In genomic region chr17:34027656-34028223, GRCm38 (mm10) we compare ENCODE assay signal across 8 mouse cellular contexts. TPM values are rescaled to one million over a fixed set of nuclear protein-coding genes. Genes with fewer than 3 reads are reported as not detected.
DNase-seq lines count a peak whose midpoint lies in the region; ATAC-seq and TF ChIP-seq lines count a peak whose summit lies in the region.

H2-Ke6 (minus strand) TSS chr17:34028060.

- TF ChIP-seq EP300 in stomach, postnatal 0 days (optimal IDR thresholded peaks at IDR 0.05): no peak

- H3K9ac ChIP-seq in heart, embryonic 13.5 days: peak within 1 kb of the TSS; percentile 88
- peak within 1 kb of the TSS; percentile 82 for H3K9ac ChIP-seq in liver, embryonic 13.5 days
- H3K9ac ChIP-seq in neural tube, embryonic 11.5 days (ENCODE audit: low read length): peak within 1 kb of the TSS; percentile 73
- H3K9ac ChIP-seq in stomach, postnatal 0 days (ENCODE audit: low read length): peak within 1 kb of the TSS; percentile 64

- DNase-seq in CD4-positive, CD25-positive, alpha-beta regulatory T cell, adult 2 months (ENCODE audit: low read depth, low spot score): peak; percentile 96
- peak; percentile 25 for DNase-seq in fat pad, adult 2 months (ENCODE audit: extremely low read depth, low read depth, low spot score)
- DNase-seq in kidney, postnatal 10 days: peak; percentile 96
- peak; percentile 91 for DNase-seq in liver, embryonic 13.5 days
- DNase-seq in neural tube, embryonic 11.5 days (ENCODE audit: low spot score): peak; percentile 95
- DNase-seq in stomach, postnatal 0 days (ENCODE audit: low spot score): peak; percentile 92

- H3K36me3 ChIP-seq in heart, embryonic 13.5 days: peaks cover 30% of the 10 kb centered on the region
- peaks cover 31% of the 10 kb centered on the region for H3K36me3 ChIP-seq in liver, embryonic 13.5 days
- peaks cover 18% of the 10 kb centered on the region for H3K36me3 ChIP-seq in neural tube, embryonic 11.5 days (ENCODE audit: control insufficient read depth, insufficient read depth, low read length)
- peaks cover 19% of the 10 kb centered on the region for H3K36me3 ChIP-seq in stomach, postnatal 0 days (ENCODE audit: control insufficient read depth, insufficient read depth, low read length)

- peaks cover 18% of the 10 kb centered on the region; the same call in 1 of the 2 replicates for H3K4me1 ChIP-seq in brown adipose tissue, adult 24 weeks (ENCODE audit: control insufficient read depth, insufficient read depth, insufficient read length, low read length)
- peaks cover 64% of the 10 kb centered on the region for H3K4me1 ChIP-seq in heart, embryonic 13.5 days
- H3K4me1 ChIP-seq in liver, embryonic 13.5 days (replicated peaks): peaks cover 77% of the 10 kb centered on the region
- H3K4me1 ChIP-seq in neural tube, embryonic 11.5 days (ENCODE audit: control insufficient read depth, insufficient read depth, low read length): peaks cover 47% of the 10 kb centered on the region
- H3K4me1 ChIP-seq in stomach, postnatal 0 days (replicated peaks; ENCODE audit: control insufficient read depth, insufficient read depth): peaks cover 7% of the 10 kb centered on the region

- TF ChIP-seq CTCF in stomach, postnatal 0 days (IDR thresholded peaks at IDR 0.05; ENCODE audit: low read depth): peak; percentile 51

- peak within 1 kb of the TSS; percentile 58 for H3K27ac ChIP-seq in brown adipose tissue, adult 24 weeks (replicated peaks; ENCODE audit: low read depth, low read length)
- H3K27ac ChIP-seq in heart, embryonic 13.5 days (replicated peaks): peak within 1 kb of the TSS; percentile 79
- H3K27ac ChIP-seq in liver, embryonic 13.5 days: peak within 1 kb of the TSS; percentile 79
- peak within 1 kb of the TSS; percentile 97 for H3K27ac ChIP-seq in neural tube, embryonic 11.5 days (ENCODE audit: low read depth, low read length)
- peak within 1 kb of the TSS; percentile 71 for H3K27ac ChIP-seq in stomach, postnatal 0 days (replicated peaks)

- ATAC-seq in heart, embryonic 13.5 days (ENCODE audit: extremely low read depth, insufficient number of reproducible peaks, low FRiP score, low TSS enrichment): peak; percentile 63
- peak; percentile 84 for ATAC-seq in liver, embryonic 13.5 days (ENCODE audit: low read depth)
- ATAC-seq in neural tube, embryonic 11.5 days (ENCODE audit: insufficient read depth, low FRiP score, low TSS enrichment): peak; percentile 51
- peak; percentile 63 for ATAC-seq in stomach, postnatal 0 days (ENCODE audit: low FRiP score, low TSS enrichment)

- peak within 1 kb of the TSS; percentile 98 for H3K4me2 ChIP-seq in heart, embryonic 13.5 days
- H3K4me2 ChIP-seq in liver, embryonic 13.5 days: peak within 1 kb of the TSS; percentile 98
- H3K4me2 ChIP-seq in neural tube, embryonic 11.5 days (ENCODE audit: low read depth): peak within 1 kb of the TSS; percentile 90
- H3K4me2 ChIP-seq in stomach, postnatal 0 days (replicated peaks; ENCODE audit: low read depth): peak within 1 kb of the TSS; percentile 92

- H3K4me3 ChIP-seq in brown adipose tissue, adult 24 weeks (ENCODE audit: insufficient read depth, low read depth, low read length): peak within 1 kb of the TSS; percentile 82
- peak within 1 kb of the TSS; percentile 87 for H3K4me3 ChIP-seq in heart, embryonic 13.5 days
- H3K4me3 ChIP-seq in liver, embryonic 13.5 days (replicated peaks): peak within 1 kb of the TSS; percentile 78
- H3K4me3 ChIP-seq in neural tube, embryonic 11.5 days (ENCODE audit: low read depth, low read length): peak within 1 kb of the TSS; percentile 95
- peak within 1 kb of the TSS; percentile 64 for H3K4me3 ChIP-seq in stomach, postnatal 0 days (ENCODE audit: low read depth, low read length)

- H3K27me3 ChIP-seq in heart, embryonic 13.5 days (replicated peaks): no peaks in the 10 kb centered on the region
- H3K27me3 ChIP-seq in liver, embryonic 13.5 days: no peaks in the 10 kb centered on the region
- H3K27me3 ChIP-seq in neural tube, embryonic 11.5 days (ENCODE audit: control insufficient read depth, insufficient read depth, low read length): no peaks in the 10 kb centered on the region
- no peaks in the 10 kb centered on the region for H3K27me3 ChIP-seq in stomach, postnatal 0 days (ENCODE audit: control insufficient read depth, insufficient read depth, low read length)

- no peaks in the 10 kb centered on the region for H3K9me3 ChIP-seq in heart, embryonic 13.5 days
- no peaks in the 10 kb centered on the region; the same call in 1 of the 2 replicates for H3K9me3 ChIP-seq in liver, embryonic 13.5 days (replicated peaks)
- no peaks in the 10 kb centered on the region for H3K9me3 ChIP-seq in neural tube, embryonic 11.5 days (ENCODE audit: control insufficient read depth, low read length)
- H3K9me3 ChIP-seq in stomach, postnatal 0 days (ENCODE audit: control insufficient read depth, low read length): no peaks in the 10 kb centered on the region

- under 1% methylated on average over 49 of the region's 49 CpGs for WGBS in heart, embryonic 13.5 days
- under 1% methylated on average over 49 of the region's 49 CpGs for WGBS in liver, embryonic 13.5 days (ENCODE audit: insufficient replicate concordance)
- WGBS in neural tube, embryonic 11.5 days: under 1% methylated on average over 43 of the region's 49 CpGs
- under 1% methylated on average over 49 of the region's 49 CpGs for WGBS in stomach, postnatal 0 days

RNA-seq across cellular contexts. Expression of gene H2-Ke6, which starts in this region (rescaled TPM):
- 214 and 236 TPM in 2 replicates for polyA plus RNA-seq in brown adipose tissue, adult 24 weeks (2012; ENCODE audit: insufficient read depth, insufficient read length, missing spikeins)
- 37.7 and 45.6 TPM in 2 replicates for polyA plus RNA-seq in heart, embryonic 13.5 days (2015; fragmentation: Nextera tagmentation; extraction: Ambion mirVana)
- polyA plus RNA-seq in liver, embryonic 13.5 days (2015; fragmentation: Nextera tagmentation; extraction: Ambion mirVana): 25.2 and 25.7 TPM in 2 replicates
- 48.1 and 52.7 TPM in 2 replicates for polyA plus RNA-seq in neural tube, embryonic 11.5 days (2014; fragmentation: Nextera tagmentation; extraction: Ambion mirVana)
- polyA plus RNA-seq in stomach, postnatal 0 days (2015; fragmentation: Nextera tagmentation; extraction: Ambion mirVana): 37.6 and 42.4 TPM in 2 replicates

Comparison
In these comparisons a context has a peak if more than half of its experiments do, and no peak if none do; other contexts are left out.
1. Peak in every context shown above with its lines: DNase-seq, ATAC-seq, H3K4me3 ChIP-seq and H3K27ac ChIP-seq.
2. DNase-seq: peak in every context shown above with its lines; median percentile 96 in CD4-positive, CD25-positive, alpha-beta regulatory T cell, adult 2 months; 96 in kidney, postnatal 10 days; 95 in neural tube, embryonic 11.5 days; 92 in stomach, postnatal 0 days; 91 in liver, embryonic 13.5 days; 25 in fat pad, adult 2 months.